Comparison of ENCODE assay signal across 8 mouse cellular contexts in the genomic region with DNA sequence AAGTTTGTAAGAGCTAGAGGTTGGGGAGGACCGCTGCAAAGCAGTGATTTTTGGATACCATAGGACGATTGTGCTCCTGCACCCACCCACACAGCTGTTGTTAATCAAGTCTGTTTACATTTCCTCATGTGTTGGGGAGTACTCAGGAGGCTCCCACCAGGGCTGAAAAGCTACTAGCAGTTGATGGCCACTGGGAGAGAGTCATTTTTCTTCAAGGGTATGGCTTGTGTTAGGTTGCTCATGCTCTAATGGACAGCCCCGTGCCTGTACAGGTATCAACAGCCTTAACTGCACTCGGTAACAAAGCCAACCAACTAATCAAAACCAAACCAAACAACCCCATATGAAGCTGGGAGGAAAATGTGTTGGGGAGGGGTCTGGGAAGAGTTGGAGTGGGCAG. TPM values are rescaled to one million over a fixed set of nuclear protein-coding genes. Genes with fewer than 3 reads are reported as not detected.
DNase-seq lines count a peak whose midpoint lies in the region; ATAC-seq and TF ChIP-seq lines count a peak whose summit lies in the region.

No protein-coding gene starts in this region.

- H3K9ac ChIP-seq in hindbrain, embryonic 12.5 days: no peak overlapping the region
- no peak overlapping the region for H3K9ac ChIP-seq in hindbrain, embryonic 14.5 days
- no peak overlapping the region for H3K9ac ChIP-seq in limb, embryonic 14.5 days (ENCODE audit: low read depth, low read length, severe bottlenecking)

- H3K27ac ChIP-seq in hindbrain, embryonic 12.5 days: no peak overlapping the region
- no peak overlapping the region for H3K27ac ChIP-seq in hindbrain, embryonic 14.5 days
- H3K27ac ChIP-seq in limb, embryonic 14.5 days (replicated peaks; ENCODE audit: low read depth, low read length): 0 out of 2 replicates have a peak overlapping the region, but pooled peaks have one; percentile 87

- no peaks in the 10 kb centered on the region for H3K9me3 ChIP-seq in hindbrain, embryonic 12.5 days (replicated peaks)
- no peaks in the 10 kb centered on the region for H3K9me3 ChIP-seq in hindbrain, embryonic 14.5 days (ENCODE audit: control insufficient read depth, low read length)
- H3K9me3 ChIP-seq in limb, embryonic 14.5 days (ENCODE audit: control insufficient read depth, low read length): no peaks in the 10 kb centered on the region

- 71% methylated on average over 4 of the region's 4 CpGs for WGBS in hindbrain, embryonic 12.5 days
- WGBS in hindbrain, embryonic 14.5 days: 79% methylated on average over 4 of the region's 4 CpGs
- WGBS in limb, embryonic 14.5 days: 25% methylated on average over 4 of the region's 4 CpGs

- no peaks in the 10 kb centered on the region for H3K27me3 ChIP-seq in hindbrain, embryonic 12.5 days
- H3K27me3 ChIP-seq in hindbrain, embryonic 14.5 days (ENCODE audit: control insufficient read depth, insufficient read depth, low read length): no peaks in the 10 kb centered on the region
- H3K27me3 ChIP-seq in limb, embryonic 14.5 days (ENCODE audit: control insufficient read depth, insufficient read depth, low read length): no peaks in the 10 kb centered on the region

- H3K4me1 ChIP-seq in hindbrain, embryonic 12.5 days: peaks cover 3% of the 10 kb centered on the region; the same call in 1 of the 2 replicates
- H3K4me1 ChIP-seq in hindbrain, embryonic 14.5 days (replicated peaks; ENCODE audit: control insufficient read depth, insufficient read depth, low read length): 0 out of 2 replicates have a peak, but pooled peaks cover 8% of the 10 kb centered on the region
- H3K4me1 ChIP-seq in limb, embryonic 14.5 days (ENCODE audit: control insufficient read depth, insufficient read depth, low read length): peaks cover 14% of the 10 kb centered on the region

- TF ChIP-seq POLR2A in limb, embryonic 14.5 days (IDR thresholded peaks at IDR 0.05; ENCODE audit: borderline replicate concordance, extremely low read depth, insufficient read depth, insufficient read length): no peak

- no peak for DNase-seq in hindbrain, embryonic 14.5 days (ENCODE audit: low spot score)
- peak; percentile 49 for DNase-seq in 3T3-L1 (ENCODE audit: low read depth, low spot score)
- peak; percentile 21 for DNase-seq in embryo, embryonic 9.5 days (ENCODE audit: extremely low spot score)
- peak; percentile 20 for DNase-seq in limb, embryonic 14.5 days (ENCODE audit: low spot score)
- no peak for DNase-seq in right cerebral cortex, adult 18-20 months
- no peak for DNase-seq in layer of hippocampus, adult 9-11 months
- DNase-seq in thymus, postnatal 14 days: no peak

- ATAC-seq in hindbrain, embryonic 12.5 days (ENCODE audit: low FRiP score): 0 out of 2 replicates have a peak, but pooled peaks have one; percentile 27
- ATAC-seq in hindbrain, embryonic 14.5 days (ENCODE audit: low FRiP score): no peak
- peak; percentile 13; the same call in 1 of the 2 replicates for ATAC-seq in limb, embryonic 14.5 days (ENCODE audit: low FRiP score, low read depth)

- no peak overlapping the region for H3K4me3 ChIP-seq in hindbrain, embryonic 12.5 days
- H3K4me3 ChIP-seq in hindbrain, embryonic 14.5 days (replicated peaks; ENCODE audit: low read length): no peak overlapping the region
- no peak overlapping the region for H3K4me3 ChIP-seq in limb, embryonic 14.5 days (replicated peaks; ENCODE audit: low read length)

- H3K4me2 ChIP-seq in hindbrain, embryonic 12.5 days (replicated peaks): no peak overlapping the region
- no peak overlapping the region for H3K4me2 ChIP-seq in hindbrain, embryonic 14.5 days (replicated peaks)
- H3K4me2 ChIP-seq in limb, embryonic 14.5 days (replicated peaks; ENCODE audit: low read depth, low read length, severe bottlenecking): no peak overlapping the region

- no peaks in the 10 kb centered on the region for H3K36me3 ChIP-seq in hindbrain, embryonic 12.5 days
- no peaks in the 10 kb centered on the region for H3K36me3 ChIP-seq in hindbrain, embryonic 14.5 days (replicated peaks; ENCODE audit: control insufficient read depth, insufficient read depth)
- H3K36me3 ChIP-seq in limb, embryonic 14.5 days (ENCODE audit: control insufficient read depth, insufficient read depth, low read length): no peaks in the 10 kb centered on the region

RNA-seq across cellular contexts. Expression of a gene that starts 1.1 kb away (rescaled TPM):
- polyA plus RNA-seq in hindbrain, embryonic 12.5 days (2016; fragmentation: Nextera tagmentation; extraction: Ambion mirVana): 77.9 and 85.9 TPM in 2 replicates
- polyA plus RNA-seq in hindbrain, embryonic 14.5 days (2014; fragmentation: Nextera tagmentation; extraction: Ambion mirVana): 184 and 189 TPM in 2 replicates
- 96.9 and 99.2 TPM in 2 replicates for polyA plus RNA-seq in limb, embryonic 14.5 days (2012; rRNA removed)
- 174 and 191 TPM in 2 replicates for polyA plus RNA-seq in limb, embryonic 14.5 days (2014; fragmentation: Nextera tagmentation; extraction: Ambion mirVana)

RNA-seq across cellular contexts. Expression of a gene that starts 33.8 kb away (rescaled TPM):
- not detected in 2 replicates for polyA plus RNA-seq in hindbrain, embryonic 12.5 days (2016; fragmentation: Nextera tagmentation; extraction: Ambion mirVana)
- polyA plus RNA-seq in hindbrain, embryonic 14.5 days (2014; fragmentation: Nextera tagmentation; extraction: Ambion mirVana): 0.17 and 0.58 TPM in 2 replicates
- 0.56 and 0.77 TPM in 2 replicates for polyA plus RNA-seq in limb, embryonic 14.5 days (2012; rRNA removed)
- 0.26 TPM in 1 of 2 replicates, not detected in the other for polyA plus RNA-seq in limb, embryonic 14.5 days (2014; fragmentation: Nextera tagmentation; extraction: Ambion mirVana)

Comparison
In these comparisons a context has a peak if more than half of its experiments do, and no peak if none do; other contexts are left out.
1. DNase-seq: peak in 3T3-L1 (single experiment), embryo, embryonic 9.5 days (single experiment) and limb, embryonic 14.5 days (single experiment); none in hindbrain, embryonic 14.5 days (single experiment), right cerebral cortex, adult 18-20 months (single experiment), layer of hippocampus, adult 9-11 months (single experiment) and thymus, postnatal 14 days (single experiment).